Mouse (Mus musculus) adrenal gland, postnatal 4 days (tissue): ENCODE measurements around the gene Ldlrad1. TPM values are rescaled to one million over a fixed set of nuclear protein-coding genes. Genes with fewer than 3 reads are reported as not detected.
A peak's percentile ranks its signal among the peaks of the same experiment; 100 is the strongest.

ENCODE experiments used
- DNase-seq, 2 experiments: peaks; one replicate each; pipeline ENCODE4 v3.0.0; 2021 to 2022; ENCODE audit warnings: low spot score in 2 of 2, mixed read lengths in 2 of 2
- total RNA-seq, 2 experiments: library from RNA; stranded (reverse); gene quantifications; 2 replicates each; pipeline ENCODE4 v1.2.3; 2021

The Ldlrad1 gene
- total RNA-seq, 2 experiments from 2014 or later = not detected

DNA sequence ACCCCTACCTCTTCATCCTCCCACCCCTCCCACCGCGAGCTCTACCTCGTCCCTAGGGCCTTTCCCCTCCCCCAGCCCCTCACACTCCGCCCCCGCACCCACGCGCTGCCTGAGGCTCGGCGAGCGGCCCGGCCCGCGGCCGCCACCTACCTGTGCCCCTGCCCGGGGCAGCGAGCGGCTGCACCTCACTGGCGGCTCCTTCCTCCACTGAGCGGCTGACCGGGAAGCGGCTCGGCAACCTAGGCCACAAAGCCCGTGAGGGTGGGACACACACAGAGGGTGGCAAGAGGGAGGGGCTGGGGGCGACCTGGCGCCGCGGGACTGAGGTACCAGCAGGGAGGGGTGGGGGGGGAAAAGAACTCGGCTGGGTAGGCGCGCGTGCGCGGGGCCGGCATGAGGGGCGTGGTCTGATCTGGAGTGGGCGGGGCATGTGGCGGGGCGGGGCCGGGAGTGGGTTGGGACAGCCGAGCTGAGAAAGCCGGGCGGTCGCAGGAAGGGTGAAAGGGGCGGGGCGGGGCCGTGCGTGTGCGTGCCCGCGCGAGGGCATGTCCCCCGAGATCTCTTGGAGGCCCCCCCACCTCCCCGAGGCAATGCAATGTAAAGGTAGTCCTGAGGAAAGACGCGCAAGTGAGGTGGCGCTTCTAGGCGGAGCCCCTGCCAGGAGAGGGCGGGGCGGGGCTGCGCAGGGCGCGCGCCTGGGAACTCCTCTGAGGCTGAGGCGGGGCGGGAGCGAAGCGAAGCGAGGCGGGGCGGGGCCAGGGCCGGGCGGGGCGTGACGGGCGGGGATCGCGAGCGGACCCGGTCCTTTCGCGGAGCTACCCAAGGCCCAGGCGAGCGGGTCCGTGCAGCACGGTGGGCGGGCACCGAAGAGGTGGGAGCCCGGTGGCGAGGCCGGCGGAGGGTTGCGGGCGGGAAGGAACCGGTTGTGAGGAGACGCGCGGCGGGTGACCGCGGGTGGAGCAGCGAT lies 44.4 kb downstream of the Ldlrad1 start, which contains the start of the genes Lrrc42 and Hspb11:
TSS of gene Lrrc42 (minus strand) at position 408 of the 967 bp plus-strand sequence.
TSS of gene Hspb11 (plus strand) at position 469 of the 967 bp plus-strand sequence.
- DNase-seq = peak; percentile 93 to 95

DNA sequence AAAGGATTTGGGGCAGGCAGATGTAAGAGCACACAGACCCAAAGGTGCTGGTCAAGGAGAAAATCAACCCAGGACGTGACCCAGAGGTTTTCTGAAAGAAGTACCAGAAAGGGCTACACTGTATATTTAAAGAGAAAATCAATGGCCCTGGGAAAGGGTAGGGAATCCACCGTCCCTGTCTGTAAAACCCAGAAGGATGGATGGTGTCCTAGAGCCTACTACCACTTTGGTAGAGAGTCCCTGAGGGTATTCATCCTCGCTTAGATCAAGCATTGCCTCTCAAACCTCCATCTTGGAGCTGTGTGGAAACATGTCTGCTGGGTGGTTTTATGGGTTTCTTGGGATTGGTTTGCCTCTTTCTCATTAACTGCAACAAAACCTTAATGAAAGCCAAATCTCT lies 45.4 kb downstream of the Ldlrad1 start:
- DNase-seq = no peak

DNA sequence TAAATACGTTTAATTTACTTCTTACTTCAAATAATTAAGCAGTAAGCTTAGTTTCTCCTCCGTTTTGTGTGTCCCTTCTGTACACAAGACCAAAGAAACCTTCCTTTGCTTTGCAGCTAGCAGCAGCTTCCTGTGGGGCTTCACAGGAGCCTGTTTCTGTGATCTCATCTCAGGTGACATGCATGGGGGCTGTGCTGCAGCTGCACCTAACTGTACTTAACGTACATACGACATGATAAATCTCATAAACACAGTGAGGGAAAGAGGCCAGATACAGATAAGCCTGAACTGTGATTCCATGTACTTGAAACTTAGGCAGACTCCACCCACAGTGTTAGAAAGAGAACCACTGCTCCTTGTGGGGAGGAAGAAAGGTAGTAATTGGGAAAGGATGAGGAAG lies 51.0 kb downstream of the Ldlrad1 start:
- no peak for DNase-seq

Other genes with a start within 250 kb of the Ldlrad1 start
- gene Mrpl37, start 142.3 kb upstream of the Ldlrad1 start, total RNA-seq = 100 to 1,000 TPM; 104 to 108 TPM
- gene Cyb5rl, start 142.2 kb upstream of the Ldlrad1 start, total RNA-seq = 10 to 100 TPM; 20.1 to 21.1 TPM
- gene Cdcp2, start 112.3 kb upstream of the Ldlrad1 start, total RNA-seq = under 1 TPM in 1 of 2 experiments, not detected in 1; 0.14 TPM
- 100 to 1,000 TPM; 332 to 354 TPM for gene Tmem59, start 30.8 kb upstream of the Ldlrad1 start, total RNA-seq
- gene Tceanc2, start 30.1 kb upstream of the Ldlrad1 start, total RNA-seq = 10 to 100 TPM; 28.4 to 34.3 TPM
- 10 to 100 TPM; 40.1 to 45.2 TPM for gene Lrrc42, start 44.4 kb downstream of the Ldlrad1 start, total RNA-seq
- gene Hspb11, start 44.4 kb downstream of the Ldlrad1 start, total RNA-seq = 10 to 100 TPM; 22.9 to 26.3 TPM
- 1 to 10 TPM; 1.3 to 2.6 TPM for gene Dio1, start 98.0 kb downstream of the Ldlrad1 start, total RNA-seq
- 10 to 100 TPM; 71.9 to 83.1 TPM for gene Yipf1, start 105.2 kb downstream of the Ldlrad1 start, total RNA-seq
- gene Ndc1, start 158.6 kb downstream of the Ldlrad1 start, total RNA-seq = 10 to 100 TPM; 17.8 to 20.6 TPM
- gene Glis1, start 225.4 kb downstream of the Ldlrad1 start, total RNA-seq = 1 to 10 TPM; 1.7 to 3.5 TPM